Mouse (Mus musculus): ENCODE measurements around the gene Chad. TPM values are rescaled to one million over a fixed set of nuclear protein-coding genes. Genes with fewer than 3 reads are reported as not detected.

The Chad gene
- polyA plus RNA-seq, 1 experiment from 2014 or later: 0.69 TPM

DNA sequence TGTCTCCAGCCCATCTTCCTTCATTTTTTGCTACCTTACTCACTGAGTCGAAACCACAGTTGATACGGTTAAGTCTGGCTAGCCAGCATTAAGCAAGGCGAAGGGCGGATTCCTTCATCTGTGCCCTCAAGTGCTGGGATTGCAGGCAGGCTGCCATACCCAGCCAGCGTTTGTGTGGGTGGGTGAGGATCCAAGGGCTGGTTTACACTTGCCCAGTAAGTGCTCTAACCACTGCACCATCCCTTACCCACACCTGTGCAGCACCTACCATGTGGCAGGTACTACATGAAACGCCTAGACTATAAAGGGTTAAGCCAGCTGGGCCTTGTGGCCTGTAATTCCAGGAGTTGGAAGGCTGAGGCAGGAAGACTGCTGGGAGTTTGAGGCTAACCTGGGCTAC lies 17.6 kb upstream of the Chad start:
- no peak for ATAC-seq (ENCODE audit: low FRiP score)
- 0 out of 2 replicates have a peak, but pooled peaks cover 4% of the 10 kb centered on the region for H3K27me3 ChIP-seq
- peaks cover 14% of the 10 kb centered on the region for H3K4me1 ChIP-seq
- H3K9me3 ChIP-seq: no peaks in the 10 kb centered on the region
- no peak overlapping the region for H3K9ac ChIP-seq
- no peak overlapping the region for H3K4me3 ChIP-seq (replicated peaks)
- H3K27ac ChIP-seq: no peak overlapping the region
- WGBS: 95% methylated on average over 6 of the region's 6 CpGs
- no peaks in the 10 kb centered on the region for H3K36me3 ChIP-seq (replicated peaks)
- no peak overlapping the region for H3K4me2 ChIP-seq

DNA sequence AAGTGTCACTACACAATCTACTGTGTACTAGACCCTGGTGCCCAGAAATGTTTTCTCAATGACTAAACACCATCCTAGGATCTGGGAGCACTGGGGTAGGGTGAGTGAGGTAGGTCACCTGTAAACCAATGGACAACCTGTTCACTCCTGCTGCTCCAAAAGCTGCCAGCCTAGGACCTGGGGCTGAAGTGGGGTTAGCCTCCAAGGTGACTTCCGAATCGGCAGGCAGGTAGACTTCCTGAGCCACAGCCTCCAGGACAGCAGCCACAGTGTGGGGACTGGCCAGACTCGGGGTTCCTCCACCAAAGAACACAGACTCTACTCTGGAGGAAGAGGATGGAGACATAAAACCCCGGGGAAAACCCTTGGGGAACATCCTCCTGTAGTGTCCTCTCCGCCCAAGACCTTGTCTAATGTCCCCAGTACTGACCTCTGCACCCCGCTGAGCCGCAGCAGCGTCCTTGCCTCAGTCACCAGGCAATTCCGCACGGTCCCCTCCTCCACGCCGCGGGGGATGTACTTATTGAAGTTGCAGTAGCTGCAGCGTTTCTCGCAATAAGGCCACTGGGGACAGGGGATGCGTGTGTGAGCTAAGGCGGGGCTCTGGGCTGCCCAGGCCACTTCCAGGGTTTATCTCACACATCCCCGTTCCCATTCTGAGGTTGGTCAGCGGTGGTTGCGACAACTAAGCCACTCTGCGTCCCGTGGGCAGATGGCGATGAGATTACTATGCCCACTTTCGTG lies 16.6 kb upstream of the Chad start:
- no peaks in the 10 kb centered on the region for H3K9me3 ChIP-seq
- ATAC-seq (ENCODE audit: low FRiP score): peak; percentile 37
- no peaks in the 10 kb centered on the region for H3K36me3 ChIP-seq (replicated peaks)
- 0 out of 2 replicates have a peak, but pooled peaks cover 4% of the 10 kb centered on the region for H3K27me3 ChIP-seq
- H3K4me3 ChIP-seq (replicated peaks): peak overlapping the region; percentile 67
- peak overlapping the region; percentile 89 for H3K4me2 ChIP-seq
- H3K9ac ChIP-seq: peak overlapping the region; percentile 74
- H3K4me1 ChIP-seq: peaks cover 14% of the 10 kb centered on the region
- 16% methylated on average over 24 of the region's 24 CpGs for WGBS
- H3K27ac ChIP-seq: no peak overlapping the region

DNA sequence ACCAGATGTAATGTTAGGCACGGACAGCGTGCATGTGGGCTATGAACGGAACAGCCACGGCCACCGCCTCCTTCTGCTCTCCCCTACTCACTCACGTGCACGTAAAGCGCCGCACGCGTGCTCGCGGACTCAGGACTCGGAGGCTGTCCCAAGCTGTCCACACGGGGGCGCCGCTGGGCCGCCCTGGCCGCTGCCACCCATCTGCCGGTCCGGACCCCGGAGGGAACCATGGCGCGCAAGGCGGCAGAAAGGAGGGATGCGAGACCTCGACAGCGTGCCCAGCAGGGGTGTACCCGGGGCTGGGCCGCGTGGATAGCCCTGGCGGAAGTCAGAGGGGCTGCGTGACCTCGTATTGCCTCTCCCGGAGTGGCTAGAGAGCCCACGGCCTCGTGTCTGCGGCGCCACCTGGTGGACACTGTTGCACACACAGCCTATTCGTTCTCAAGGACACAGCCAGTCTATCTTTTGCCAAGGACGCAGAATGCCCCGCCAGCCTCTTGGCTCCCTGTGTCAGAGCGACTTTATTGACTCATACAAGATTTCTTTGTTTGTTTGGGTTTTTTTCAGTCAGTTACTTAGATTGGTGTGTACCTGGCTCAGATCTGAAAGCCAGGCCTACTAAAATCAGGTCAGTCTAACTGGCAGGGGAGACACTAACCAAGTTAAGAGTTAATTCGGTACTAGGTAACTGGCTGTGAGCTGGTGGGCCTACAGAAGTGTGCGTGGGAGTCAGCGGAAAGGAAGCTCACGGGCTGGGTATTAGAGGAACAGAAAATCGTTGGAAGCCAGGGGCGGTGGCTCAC lies 15.8 kb upstream of the Chad start, which contains the start of gene Rsad1:
Rsad1 (minus strand) TSS at position 368 of the 803 bp plus-strand sequence.
- no peaks in the 10 kb centered on the region for H3K9me3 ChIP-seq
- H3K27me3 ChIP-seq: 0 out of 2 replicates have a peak, but pooled peaks cover 4% of the 10 kb centered on the region
- H3K4me1 ChIP-seq: peaks cover 13% of the 10 kb centered on the region
- peak; percentile 86 for ATAC-seq (ENCODE audit: low FRiP score)
- peak within 1 kb of the TSS; percentile 74 for H3K9ac ChIP-seq
- H3K4me2 ChIP-seq: peak within 1 kb of the TSS; percentile 89
- peak within 1 kb of the TSS; percentile 67 for H3K4me3 ChIP-seq (replicated peaks)
- 4% methylated on average over 49 of the region's 49 CpGs for WGBS
- peak within 1 kb of the TSS; percentile 86 for H3K27ac ChIP-seq
- H3K36me3 ChIP-seq (replicated peaks): no peaks in the 10 kb centered on the region

DNA sequence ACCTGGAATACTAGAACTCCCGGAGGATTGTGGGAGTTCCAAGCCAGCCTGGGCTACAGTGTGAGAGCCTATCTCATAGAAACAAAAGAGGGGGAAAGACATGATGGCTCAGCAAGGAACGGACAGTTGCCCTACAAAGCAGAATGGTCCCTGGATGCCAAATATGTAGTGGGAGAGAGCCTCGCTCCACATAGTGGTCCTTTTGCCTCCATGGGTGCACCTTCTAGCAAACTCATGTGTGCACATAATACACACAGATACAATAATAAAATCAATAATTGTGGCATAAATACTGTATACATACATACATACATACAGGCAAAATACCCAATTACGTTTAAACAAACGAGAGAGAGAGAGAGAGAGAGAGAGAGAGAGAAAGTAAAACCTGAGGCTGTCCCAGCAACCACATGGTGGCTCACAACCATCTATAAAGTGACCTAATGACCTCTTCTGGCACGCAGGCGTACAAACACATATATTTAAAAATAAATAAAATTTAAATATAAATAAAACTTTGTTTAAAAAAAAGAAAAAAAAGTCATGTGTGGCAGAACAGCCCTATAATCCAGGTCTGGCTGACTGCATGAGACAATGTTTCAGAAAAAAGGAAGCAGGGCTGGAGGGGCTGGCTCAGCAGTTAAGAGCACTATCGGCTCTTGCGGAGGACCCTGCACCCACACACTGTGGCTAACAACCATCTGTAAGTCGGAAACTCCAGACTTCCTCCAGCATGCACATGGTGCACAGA lies 15.0 kb upstream of the Chad start:
- no peak overlapping the region for H3K4me3 ChIP-seq (replicated peaks)
- no peak for ATAC-seq (ENCODE audit: low FRiP score)
- 81% methylated on average over 10 of the region's 10 CpGs for WGBS
- no peak overlapping the region for H3K9ac ChIP-seq
- H3K36me3 ChIP-seq (replicated peaks): no peaks in the 10 kb centered on the region
- H3K27me3 ChIP-seq: 0 out of 2 replicates have a peak, but pooled peaks cover 4% of the 10 kb centered on the region
- H3K27ac ChIP-seq: no peak overlapping the region
- no peak overlapping the region for H3K4me2 ChIP-seq
- peaks cover 7% of the 10 kb centered on the region for H3K4me1 ChIP-seq
- H3K9me3 ChIP-seq: no peaks in the 10 kb centered on the region

DNA sequence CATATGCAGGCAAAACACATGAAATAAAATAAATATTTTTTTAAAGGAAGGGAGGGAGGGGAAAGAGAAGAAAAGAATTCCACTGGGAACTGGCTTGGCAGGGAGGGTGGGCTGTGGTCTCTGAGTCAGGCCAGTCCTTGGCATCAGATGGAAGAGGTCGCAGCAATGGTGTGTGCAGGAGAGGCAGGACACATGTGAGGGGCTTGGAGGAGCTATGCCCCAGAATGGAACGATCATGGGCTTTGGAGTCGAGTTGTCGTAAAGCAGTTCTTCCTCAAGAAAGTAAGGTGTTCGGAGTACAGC lies 14.5 kb upstream of the Chad start:
- H3K4me2 ChIP-seq: no peak overlapping the region
- no peaks in the 10 kb centered on the region for H3K36me3 ChIP-seq (replicated peaks)
- WGBS: 91% methylated on average over 5 of the region's 5 CpGs
- H3K27me3 ChIP-seq: 0 out of 2 replicates have a peak, but pooled peaks cover 4% of the 10 kb centered on the region
- H3K9me3 ChIP-seq: no peaks in the 10 kb centered on the region
- H3K4me1 ChIP-seq: peaks cover 7% of the 10 kb centered on the region
- ATAC-seq (ENCODE audit: low FRiP score): no peak
- H3K9ac ChIP-seq: no peak overlapping the region
- H3K4me3 ChIP-seq (replicated peaks): no peak overlapping the region
- H3K27ac ChIP-seq: no peak overlapping the region

DNA sequence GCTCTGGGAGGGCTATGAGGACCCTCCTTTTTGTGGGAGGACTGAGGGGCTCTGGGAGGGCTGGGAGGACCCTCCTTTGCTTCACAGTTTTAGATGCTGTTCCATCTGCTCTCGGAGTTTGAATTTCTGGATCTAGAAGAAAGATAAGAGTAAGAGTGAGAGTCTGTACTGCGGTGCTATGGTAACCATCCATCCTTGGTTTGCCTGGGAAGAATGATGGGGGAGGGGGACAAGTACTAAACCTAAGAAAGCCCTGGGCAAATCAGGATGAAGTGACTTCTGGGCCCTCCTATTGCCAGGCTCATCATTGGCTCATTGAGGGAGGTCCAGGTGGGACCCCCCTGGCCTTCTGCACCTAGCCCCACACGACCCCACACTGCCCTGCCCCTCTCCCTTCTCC lies 6.6 kb upstream of the Chad start:
- no peak overlapping the region for H3K9ac ChIP-seq
- H3K36me3 ChIP-seq (replicated peaks): no peaks in the 10 kb centered on the region; the same call in 1 of the 2 replicates
- WGBS: 88% methylated on average over 3 of the region's 3 CpGs
- no peak for ATAC-seq (ENCODE audit: low FRiP score)
- H3K4me1 ChIP-seq: no peaks in the 10 kb centered on the region
- H3K9me3 ChIP-seq: no peaks in the 10 kb centered on the region
- H3K27me3 ChIP-seq: 0 out of 2 replicates have a peak, but pooled peaks cover 3% of the 10 kb centered on the region
- H3K4me2 ChIP-seq: no peak overlapping the region
- H3K4me3 ChIP-seq (replicated peaks): no peak overlapping the region
- no peak overlapping the region for H3K27ac ChIP-seq

DNA sequence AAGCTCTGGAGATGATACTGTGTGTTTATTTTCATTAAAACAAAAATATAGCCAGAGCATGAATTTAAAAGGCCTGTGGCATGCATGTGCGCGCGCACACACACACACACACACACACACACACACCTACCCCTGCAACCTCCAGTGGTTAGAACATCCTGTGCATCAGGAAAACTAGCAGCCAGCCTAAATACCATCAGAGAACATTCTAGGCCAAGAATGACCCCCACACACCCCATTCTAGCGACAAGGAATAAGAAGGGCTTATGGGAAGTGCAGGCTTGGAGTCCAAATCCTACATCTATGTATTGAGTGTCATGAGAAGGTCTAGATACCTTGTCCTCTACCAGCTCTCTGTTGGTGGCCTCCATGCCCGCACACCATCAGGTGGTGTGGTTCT lies 1.5 kb upstream of the Chad start:
- Histone ChIP-seq H3K9me3 (no peaks in the 10 kb centered on the region), H3K4me1 (peaks cover 18% of the 10 kb centered on the region), H3K27me3 (peaks cover 37% of the 10 kb centered on the region), H3K4me2 (no peak overlapping the region), H3K4me3 (replicated peaks) (no peak overlapping the region), H3K36me3 (replicated peaks) (no peaks in the 10 kb centered on the region), H3K27ac (no peak overlapping the region), H3K9ac (no peak overlapping the region)
- ATAC-seq (ENCODE audit: low FRiP score): no peak
- WGBS: 97% methylated on average over 5 of the region's 5 CpGs

DNA sequence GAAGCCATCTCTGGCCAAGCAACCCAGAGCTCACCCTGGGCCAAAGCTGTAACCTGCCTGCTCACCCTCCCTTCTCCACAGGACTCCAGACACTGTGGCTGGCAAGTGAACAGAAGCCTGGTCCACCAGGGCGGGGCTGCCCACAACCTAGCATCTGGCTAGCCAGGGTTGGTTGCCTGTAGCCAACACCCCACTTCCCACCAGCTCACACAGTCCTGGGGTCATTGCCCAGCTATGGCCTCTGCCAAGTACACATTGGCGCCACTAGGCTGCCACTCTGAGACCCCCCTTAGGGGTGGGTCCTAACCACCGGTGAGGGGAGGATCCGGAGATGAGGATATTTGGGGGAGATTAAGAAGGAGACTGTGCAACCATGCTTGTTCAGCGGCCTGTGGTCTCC lies 1.0 kb upstream of the Chad start:
- peak; percentile 46; the same call in 1 of the 2 replicates for ATAC-seq (ENCODE audit: low FRiP score)
- Histone ChIP-seq H3K4me3 (replicated peaks) (no peak overlapping the region), H3K9ac (no peak overlapping the region), H3K36me3 (replicated peaks) (no peaks in the 10 kb centered on the region), H3K9me3 (no peaks in the 10 kb centered on the region), H3K4me1 (peaks cover 18% of the 10 kb centered on the region), H3K27me3 (peaks cover 37% of the 10 kb centered on the region), H3K4me2 (peak overlapping the region; percentile 51), H3K27ac (no peak overlapping the region)
- WGBS: 51% methylated on average over 5 of the region's 5 CpGs

DNA sequence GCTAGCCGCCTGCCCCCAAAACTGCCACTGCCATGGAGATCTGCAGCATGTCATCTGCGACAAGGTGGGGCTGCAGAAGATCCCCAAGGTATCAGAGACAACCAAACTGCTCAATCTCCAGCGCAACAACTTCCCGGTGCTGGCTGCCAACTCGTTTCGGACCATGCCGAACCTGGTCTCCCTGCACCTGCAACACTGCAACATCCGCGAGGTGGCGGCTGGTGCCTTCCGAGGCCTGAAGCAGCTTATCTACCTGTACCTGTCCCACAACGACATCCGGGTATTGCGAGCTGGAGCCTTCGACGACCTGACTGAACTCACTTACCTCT lies 268 bp downstream of the Chad start:
- H3K27me3 ChIP-seq: peaks cover 37% of the 10 kb centered on the region
- ATAC-seq (ENCODE audit: low FRiP score): no peak

DNA sequence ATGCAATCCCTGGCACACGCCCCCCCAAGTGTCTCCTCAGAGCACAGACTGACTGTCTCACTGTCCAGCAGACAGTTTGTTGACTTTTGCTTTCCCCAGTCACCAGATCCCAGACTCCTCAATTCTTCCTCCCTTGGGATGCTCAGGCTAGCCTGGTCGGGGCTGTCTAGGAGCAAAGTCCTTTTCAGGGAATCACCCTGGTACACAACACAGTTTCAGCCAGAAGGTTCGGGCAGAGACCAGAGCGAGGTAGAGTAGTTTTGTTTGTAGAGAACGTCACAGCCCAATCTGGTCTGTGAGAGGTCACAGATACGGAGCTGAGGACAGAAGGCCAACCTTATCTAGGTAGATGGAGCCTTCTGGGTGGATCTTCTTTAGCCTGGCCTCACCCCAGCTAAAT lies 1.7 kb downstream of the Chad start:
- ATAC-seq (ENCODE audit: low FRiP score): no peak
- Histone ChIP-seq H3K9ac (no peak overlapping the region), H3K4me3 (replicated peaks) (no peak overlapping the region), H3K27me3 (peaks cover 37% of the 10 kb centered on the region), H3K9me3 (no peaks in the 10 kb centered on the region), H3K4me1 (peaks cover 18% of the 10 kb centered on the region), H3K4me2 (no peak overlapping the region), H3K36me3 (replicated peaks) (no peaks in the 10 kb centered on the region), H3K27ac (no peak overlapping the region)
- 82% methylated on average over 6 of the region's 6 CpGs for WGBS

More for the DNA sequence above, 268 bp downstream of the Chad start:
- H3K9ac ChIP-seq: peak overlapping the region; percentile 18; the same call in 1 of the 2 replicates
- no peak overlapping the region for H3K27ac ChIP-seq
- peak overlapping the region; percentile 25 for H3K4me3 ChIP-seq (replicated peaks)
- H3K36me3 ChIP-seq (replicated peaks): no peaks in the 10 kb centered on the region
- peak overlapping the region; percentile 51 for H3K4me2 ChIP-seq
- peaks cover 18% of the 10 kb centered on the region for H3K4me1 ChIP-seq
- WGBS: 11% methylated on average over 16 of the region's 16 CpGs
- H3K9me3 ChIP-seq: no peaks in the 10 kb centered on the region

DNA sequence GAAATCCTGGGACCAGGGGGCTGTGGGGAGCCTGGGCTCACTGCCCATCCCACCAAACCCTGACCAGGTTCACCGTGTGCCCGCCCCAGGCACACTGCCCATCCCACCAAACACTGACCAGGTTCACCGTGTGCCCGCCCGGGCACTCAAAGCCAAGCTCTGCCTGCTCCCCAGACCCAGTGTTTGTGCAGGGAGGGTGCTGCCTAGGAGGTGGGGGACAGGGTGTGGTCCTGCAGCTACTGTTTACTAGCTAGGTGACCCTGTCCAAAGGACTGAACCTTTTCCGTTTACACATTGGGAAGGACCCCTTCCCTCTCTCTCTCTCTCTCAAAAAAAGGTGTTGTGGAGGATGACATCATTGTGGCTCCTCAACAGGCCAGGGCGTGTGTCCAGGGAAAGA lies 2.5 kb downstream of the Chad start:
- WGBS: 90% methylated on average over 7 of the region's 7 CpGs
- Histone ChIP-seq H3K36me3 (replicated peaks) (no peaks in the 10 kb centered on the region), H3K4me1 (peaks cover 18% of the 10 kb centered on the region), H3K9ac (no peak overlapping the region), H3K27me3 (peaks cover 37% of the 10 kb centered on the region), H3K9me3 (no peaks in the 10 kb centered on the region), H3K4me2 (no peak overlapping the region), H3K27ac (no peak overlapping the region), H3K4me3 (replicated peaks) (no peak overlapping the region)
- ATAC-seq (ENCODE audit: low FRiP score): no peak

DNA sequence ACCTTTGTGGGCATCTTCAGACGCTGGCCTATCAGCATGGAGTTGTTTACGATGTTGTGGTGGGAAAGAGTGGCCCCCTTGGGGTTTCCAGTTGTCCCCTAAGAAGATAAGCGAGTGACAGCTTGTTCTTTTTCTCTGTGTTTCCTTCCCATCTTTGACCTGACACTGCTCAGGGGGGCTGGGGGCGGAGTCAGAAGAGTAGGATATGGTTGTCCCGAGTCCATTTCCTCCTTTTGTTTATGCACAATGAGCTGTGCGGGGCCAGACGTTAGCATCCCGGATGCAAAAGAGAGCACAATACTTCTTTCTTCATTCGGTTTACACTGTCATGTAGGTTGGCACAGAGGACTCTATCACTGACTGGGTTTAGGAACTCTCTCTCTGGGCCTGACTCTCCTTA lies 5.8 kb downstream of the Chad start:
- Histone ChIP-seq H3K9me3 (no peaks in the 10 kb centered on the region), H3K4me2 (no peak overlapping the region), H3K4me1 (no peaks in the 10 kb centered on the region), H3K36me3 (replicated peaks) (no peaks in the 10 kb centered on the region), H3K9ac (no peak overlapping the region), H3K4me3 (replicated peaks) (no peak overlapping the region), H3K27me3 (peaks cover 10% of the 10 kb centered on the region), H3K27ac (no peak overlapping the region)
- 48% methylated on average over 9 of the region's 9 CpGs for WGBS
- ATAC-seq (ENCODE audit: low FRiP score): no peak

Data from forebrain, embryonic 12.5 days (tissue).